In the genomic region with DNA sequence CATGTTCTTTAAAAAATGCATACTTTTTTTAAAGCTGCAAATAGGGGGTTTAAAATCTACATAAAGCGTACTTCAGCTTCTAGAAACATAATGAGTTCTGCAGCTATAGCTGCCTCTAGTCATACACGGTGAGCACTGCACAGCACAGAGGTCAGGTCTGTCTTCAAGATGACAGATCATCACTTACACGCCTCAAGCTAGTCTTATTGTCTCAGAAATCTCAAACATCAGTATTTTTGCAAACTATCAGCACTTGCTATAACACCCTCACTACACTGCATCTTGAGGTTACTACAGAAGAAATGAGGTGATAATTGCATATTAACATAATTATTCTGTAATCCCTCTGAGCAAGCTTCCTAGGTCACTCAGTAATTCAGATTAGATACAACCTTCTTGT, we compare ENCODE assay signal across 29 mouse cellular contexts. TPM values are rescaled to one million over a fixed set of nuclear protein-coding genes. Genes with fewer than 3 reads are reported as not detected.
"Had no signal": no experiment of that assay in that cellular context is flagged by ENCODE, and none has a peak within 500 bp of the region (broad histone marks: within the 10 kb centered on the region; RNA-seq: fewer than 3 reads in every experiment).

No protein-coding gene starts in this region.

- H3K27me3 ChIP-seq: limb, embryonic 13.5 days; liver, embryonic 12.5 days; liver, embryonic 15.5 days; midbrain, embryonic 15.5 days had no signal

- DNase-seq: kidney, adult 18-20 months; kidney, adult 9 months; kidney, postnatal 14 days; kidney, postnatal 4 days; liver; lung, adult 2 months; lung, postnatal 14 days; lung, postnatal 4 days; thymus, adult 2 months; thymus, postnatal 14 days; thymus, postnatal 4 days had no signal

- H3K27ac ChIP-seq: limb, embryonic 10.5 days; limb, embryonic 13.5 days; liver, embryonic 12.5 days; liver, embryonic 15.5 days; midbrain, embryonic 15.5 days; stomach, postnatal 0 days had no signal

- H3K9ac ChIP-seq: limb, embryonic 13.5 days; liver, embryonic 12.5 days; liver, embryonic 15.5 days; midbrain, embryonic 15.5 days had no signal

- H3K4me3 ChIP-seq: limb, embryonic 10.5 days; limb, embryonic 13.5 days; liver, embryonic 12.5 days; liver, embryonic 15.5 days; midbrain, embryonic 15.5 days had no signal

- H3K4me1 ChIP-seq: midbrain, embryonic 15.5 days had no signal

- ATAC-seq: liver, embryonic 12.5 days; midbrain, embryonic 15.5 days had no signal

- H3K4me2 ChIP-seq: limb, embryonic 13.5 days; liver, embryonic 12.5 days; liver, embryonic 15.5 days; midbrain, embryonic 15.5 days had no signal

- H3K9me3 ChIP-seq: limb, embryonic 10.5 days; limb, embryonic 13.5 days; liver, embryonic 12.5 days; liver, embryonic 15.5 days; midbrain, embryonic 15.5 days had no signal

RNA-seq across cellular contexts. Expression of a gene that starts 33.0 kb away (rescaled TPM):
- total RNA-seq: layer of hippocampus, adult 18-20 months; layer of hippocampus, postnatal 25 days; left cerebral cortex, adult 18-20 months; left cerebral cortex, postnatal 25 days; megakaryocyte progenitor cell, adult 5-6 weeks; megakaryocyte-erythroid progenitor cell, adult 5-6 weeks had no signal
- polyA plus RNA-seq: kidney, embryonic 16.5 days; limb, embryonic 10.5 days; limb, embryonic 13.5 days; liver, embryonic 12.5 days; liver, embryonic 15.5 days; lung, adult 2 months; lung, embryonic 16.5 days; midbrain, embryonic 15.5 days; neural tube, embryonic 11.5 days; neural tube, embryonic 14.5 days; small intestine, adult 2 months; stomach, embryonic 14.5 days; stomach, postnatal 0 days; thymus, adult 2 months had no signal
